Mouse (Mus musculus): ENCODE results near the gene 1190005I06Rik. TPM values are rescaled to one million over a fixed set of nuclear protein-coding genes. Genes with fewer than 3 reads are reported as not detected.

The 1190005I06Rik gene
- polyA plus RNA-seq, 1 experiment from 2014 or later, result 8.3 TPM

DNA sequence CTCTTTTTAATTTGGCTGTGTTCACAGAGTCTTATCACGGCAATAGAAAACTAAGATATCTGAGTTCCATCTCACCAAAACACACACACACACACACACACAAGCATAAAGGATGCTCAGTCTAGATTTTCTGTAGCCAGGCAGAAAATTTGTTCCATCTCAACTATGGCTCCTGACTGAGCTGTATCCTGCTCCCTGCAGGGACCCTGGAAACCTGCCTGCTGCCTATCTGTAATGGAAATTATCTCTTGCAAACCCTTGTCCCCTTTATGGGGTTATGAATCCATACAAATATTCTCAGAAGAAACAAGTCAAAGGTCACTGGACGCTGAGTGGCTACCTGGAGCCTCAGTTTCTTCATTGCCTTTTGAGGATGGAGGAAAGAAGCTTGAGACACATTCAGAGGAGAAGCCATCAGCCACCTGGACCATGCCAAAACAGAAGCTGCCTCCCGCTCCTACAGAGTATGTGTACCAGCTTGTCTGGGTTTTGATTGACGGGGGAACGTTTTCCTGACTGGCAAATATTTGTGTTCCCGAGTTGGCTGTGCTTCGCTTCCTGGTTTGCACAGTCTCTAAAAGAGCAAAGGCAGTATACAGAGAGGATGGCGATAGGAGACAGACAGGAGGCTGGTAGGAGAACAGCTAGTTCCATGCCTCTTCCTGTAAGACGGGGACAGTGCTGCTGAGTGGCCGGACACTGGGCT is 55.7 kb downstream of the 1190005I06Rik start:
- WGBS, result 51% methylated on average over 10 of the region's 10 CpGs
- Histone ChIP-seq H3K27ac (replicated peaks) (no peak overlapping the region; the same call in 1 of the 2 replicates), H3K4me1 (peaks cover 21% of the 10 kb centered on the region), H3K4me2 (replicated peaks) (no peak overlapping the region), H3K9me3 (replicated peaks) (no peaks in the 10 kb centered on the region), H3K4me3 (replicated peaks) (no peak overlapping the region), H3K36me3 (no peaks in the 10 kb centered on the region), H3K9ac (no peak overlapping the region), H3K27me3 (no peaks in the 10 kb centered on the region)
- ATAC-seq (ENCODE audit: insufficient number of reproducible peaks, low FRiP score, low TSS enrichment, low read depth), result no peak

DNA sequence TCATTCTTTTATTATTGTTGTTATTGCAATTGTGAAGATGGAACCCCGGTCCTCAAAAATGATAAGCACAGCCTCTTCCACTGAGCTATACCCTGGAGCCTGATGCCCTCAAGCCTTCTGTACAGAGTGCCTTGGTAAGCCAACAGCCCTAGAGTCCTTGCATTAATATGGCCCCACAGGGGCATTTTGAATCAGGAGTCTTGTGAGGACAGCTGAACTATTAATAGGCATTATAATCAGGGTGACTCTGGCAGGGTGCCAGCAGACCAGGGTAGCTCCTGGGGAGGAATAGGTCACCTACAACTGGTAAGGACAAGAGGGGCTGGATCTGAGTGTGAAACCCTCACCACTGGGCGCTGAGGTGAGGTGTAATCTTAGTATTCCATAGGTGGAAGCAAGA is 57.5 kb downstream of the 1190005I06Rik start:
- Histone ChIP-seq H3K9ac (peak overlapping the region; percentile 44; the same call in 1 of the 2 replicates), H3K4me2 (replicated peaks) (peak overlapping the region; percentile 67), H3K27ac (replicated peaks) (peak overlapping the region; percentile 68), H3K27me3 (no peaks in the 10 kb centered on the region), H3K9me3 (replicated peaks) (no peaks in the 10 kb centered on the region), H3K4me3 (replicated peaks) (peak overlapping the region; percentile 75), H3K36me3 (peaks cover 10% of the 10 kb centered on the region), H3K4me1 (peaks cover 21% of the 10 kb centered on the region)
- no peak for ATAC-seq (ENCODE audit: insufficient number of reproducible peaks, low FRiP score, low TSS enrichment, low read depth)
- 56% methylated on average over 2 of the region's 2 CpGs for WGBS

DNA sequence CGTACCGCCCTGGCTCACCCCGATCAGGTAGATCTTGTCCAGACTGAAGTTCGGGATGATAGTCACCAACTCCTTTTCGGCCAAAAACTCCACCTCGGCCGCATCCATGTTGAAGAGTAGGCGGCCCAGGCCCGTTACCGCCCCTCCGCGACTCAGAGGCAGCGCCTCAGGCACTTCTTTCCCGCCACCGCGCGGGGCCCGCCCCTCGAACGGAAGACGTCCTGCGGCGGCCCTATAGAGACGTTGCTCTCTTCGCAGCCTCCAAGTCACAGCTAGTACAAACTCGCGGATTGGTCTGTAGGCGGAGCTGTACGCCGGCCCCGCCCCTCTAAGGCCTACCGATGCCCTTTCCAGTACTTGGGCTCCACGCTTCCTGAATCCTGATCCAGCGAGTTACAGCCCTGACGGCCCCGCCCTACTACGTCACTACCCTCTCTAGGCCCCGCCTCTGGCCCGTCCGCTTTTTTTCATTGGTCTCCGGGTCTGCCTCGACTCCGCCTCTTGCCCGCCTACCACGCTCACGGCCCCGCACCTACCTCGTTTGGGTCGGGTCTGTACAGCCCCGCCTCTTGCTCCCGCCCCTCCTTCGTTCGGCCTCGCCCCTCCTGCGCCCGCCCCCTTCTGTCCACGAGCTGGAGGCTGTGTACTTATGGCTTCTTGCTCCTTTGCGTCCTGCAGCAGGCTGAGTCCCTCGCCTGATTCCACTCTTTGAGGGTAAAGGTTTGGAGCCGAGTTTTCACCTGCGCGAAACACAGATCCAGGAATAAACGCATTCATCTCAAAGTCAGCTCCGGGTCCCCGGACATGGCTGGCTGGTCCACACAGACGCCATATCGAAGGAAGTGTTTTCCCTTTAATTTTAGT is 58.3 kb downstream of the 1190005I06Rik start, which contains the start of gene Gins2:
Gins2 (minus strand) TSS at position 397 of the 864 bp plus-strand sequence.
- H3K9me3 ChIP-seq (replicated peaks), result no peaks in the 10 kb centered on the region

DNA sequence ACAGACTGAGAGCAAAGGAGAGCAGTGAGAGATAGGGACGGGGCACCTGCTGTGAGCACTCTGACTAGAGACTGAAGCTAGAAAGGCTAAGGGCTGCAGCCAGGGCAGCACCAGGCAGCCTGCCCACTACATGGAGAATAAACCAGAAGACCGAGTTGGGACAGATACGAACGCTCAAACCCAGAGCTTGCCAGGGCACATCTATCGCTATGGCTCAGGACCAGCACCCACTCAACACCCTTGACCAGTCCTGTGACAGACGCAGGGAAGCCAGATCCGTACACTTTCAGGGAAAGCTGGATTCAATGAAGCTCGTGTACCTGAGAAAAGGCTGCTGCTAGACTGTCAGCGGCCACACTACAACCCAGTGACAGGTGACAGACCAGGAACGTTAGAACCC is 61.9 kb downstream of the 1190005I06Rik start:
- Histone ChIP-seq H3K9ac (no peak overlapping the region), H3K27me3 (no peaks in the 10 kb centered on the region), H3K4me3 (replicated peaks) (no peak overlapping the region), H3K9me3 (replicated peaks) (no peaks in the 10 kb centered on the region), H3K4me1 (peaks cover 18% of the 10 kb centered on the region), H3K27ac (replicated peaks) (no peak overlapping the region), H3K4me2 (replicated peaks) (no peak overlapping the region), H3K36me3 (peaks cover 43% of the 10 kb centered on the region)
- no peak for ATAC-seq (ENCODE audit: insufficient number of reproducible peaks, low FRiP score, low TSS enrichment, low read depth)
- WGBS, result 88% methylated on average over 10 of the region's 10 CpGs

More for the DNA sequence above, 58.3 kb downstream of the 1190005I06Rik start, which contains the start of gene Gins2:
- under 1% methylated on average over 67 of the region's 67 CpGs for WGBS
- Histone ChIP-seq H3K4me3 (replicated peaks) (peak within 1 kb of the TSS; percentile 75), H3K9ac (peak within 1 kb of the TSS; percentile 65), H3K27me3 (no peaks in the 10 kb centered on the region), H3K36me3 (peaks cover 17% of the 10 kb centered on the region), H3K4me1 (peaks cover 21% of the 10 kb centered on the region), H3K4me2 (replicated peaks) (peak within 1 kb of the TSS; percentile 90), H3K27ac (replicated peaks) (peak within 1 kb of the TSS; percentile 73)
- ATAC-seq (ENCODE audit: insufficient number of reproducible peaks, low FRiP score, low TSS enrichment, low read depth), result peak; percentile 99

DNA sequence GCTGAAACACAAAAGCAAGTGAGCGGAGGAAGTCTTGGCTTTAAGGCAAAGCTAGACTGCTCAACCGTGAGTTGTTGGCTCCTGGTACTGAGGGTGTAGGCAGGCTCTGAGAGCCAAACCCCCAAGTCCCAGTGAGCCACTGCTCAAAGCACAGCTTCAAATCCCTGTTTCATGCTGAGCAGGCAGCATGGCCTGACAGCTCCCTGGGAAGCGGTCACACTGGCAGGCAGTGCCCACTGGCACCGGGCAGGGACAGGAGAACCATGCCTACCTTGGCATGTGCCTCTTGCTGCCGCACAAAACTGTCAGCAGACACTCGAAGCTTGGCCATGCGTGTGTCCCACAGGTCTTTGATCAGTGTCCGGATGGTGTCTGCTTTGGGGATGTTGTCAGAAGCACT is 65.6 kb downstream of the 1190005I06Rik start:
- Histone ChIP-seq H3K27me3 (no peaks in the 10 kb centered on the region), H3K27ac (replicated peaks) (no peak overlapping the region), H3K4me1 (peaks cover 7% of the 10 kb centered on the region; the same call in 1 of the 2 replicates), H3K36me3 (peaks cover 78% of the 10 kb centered on the region), H3K9me3 (replicated peaks) (no peaks in the 10 kb centered on the region), H3K4me2 (replicated peaks) (no peak overlapping the region), H3K4me3 (replicated peaks) (no peak overlapping the region), H3K9ac (no peak overlapping the region)
- ATAC-seq (ENCODE audit: insufficient number of reproducible peaks, low FRiP score, low TSS enrichment, low read depth), result no peak
- 92% methylated on average over 8 of the region's 8 CpGs for WGBS

DNA sequence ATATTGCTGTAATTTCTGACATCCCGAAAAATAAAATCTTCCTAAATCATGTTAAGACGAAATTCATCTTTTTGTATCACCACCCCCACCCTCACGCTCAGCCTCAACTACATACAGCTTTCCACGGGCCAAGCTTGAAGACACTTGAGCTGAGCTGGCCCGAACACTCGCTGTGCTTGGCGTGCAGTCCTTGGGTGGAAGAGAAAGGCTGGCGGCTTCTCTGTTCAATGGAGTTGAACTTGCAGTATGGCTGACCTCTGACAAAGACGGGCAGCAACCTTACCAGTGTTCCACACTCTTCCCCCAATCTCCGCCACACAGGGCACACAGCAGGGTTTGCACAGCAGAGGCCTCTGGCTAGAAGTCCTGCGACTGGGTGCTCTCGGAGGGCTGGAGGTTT is 66.1 kb downstream of the 1190005I06Rik start:
- Histone ChIP-seq H3K9ac (no peak overlapping the region), H3K36me3 (peaks cover 83% of the 10 kb centered on the region), H3K27me3 (no peaks in the 10 kb centered on the region), H3K4me2 (replicated peaks) (no peak overlapping the region), H3K9me3 (replicated peaks) (no peaks in the 10 kb centered on the region), H3K27ac (replicated peaks) (no peak overlapping the region), H3K4me1 (peaks cover 7% of the 10 kb centered on the region; the same call in 1 of the 2 replicates), H3K4me3 (replicated peaks) (no peak overlapping the region)
- 90% methylated on average over 12 of the region's 12 CpGs for WGBS
- no peak for ATAC-seq (ENCODE audit: insufficient number of reproducible peaks, low FRiP score, low TSS enrichment, low read depth)

DNA sequence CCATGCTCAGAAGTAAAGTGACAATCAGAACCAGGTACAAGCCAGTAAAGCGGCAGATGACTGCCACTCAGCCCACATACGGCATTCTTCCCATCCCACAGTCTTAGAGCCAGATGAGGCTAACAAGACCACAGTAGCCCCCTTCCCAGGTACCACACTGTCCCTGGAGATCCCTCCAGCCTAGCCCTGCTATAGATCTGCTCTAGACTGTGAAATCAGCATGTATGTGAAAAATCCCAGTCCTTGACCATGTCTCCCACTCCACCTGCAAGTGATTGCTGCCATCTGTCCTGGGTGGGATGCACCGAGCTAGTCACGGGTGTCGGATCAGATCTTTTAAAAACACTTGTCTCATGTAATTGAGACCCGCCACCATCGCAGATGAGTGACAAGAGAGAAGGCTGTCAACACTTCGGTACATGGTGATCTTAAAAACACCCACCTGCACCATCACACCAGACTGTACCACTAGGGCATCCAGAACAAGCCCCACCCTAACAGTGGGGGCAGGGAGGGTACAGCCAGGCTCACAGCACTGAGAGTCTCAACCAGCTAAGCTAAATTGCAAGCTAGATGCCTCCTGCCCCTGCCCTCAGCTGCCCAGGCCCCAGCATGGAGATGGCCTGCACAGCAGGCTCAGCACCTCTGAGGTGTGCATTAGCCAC is 67.0 kb downstream of the 1190005I06Rik start:
- no peaks in the 10 kb centered on the region for H3K9me3 ChIP-seq (replicated peaks)

DNA sequence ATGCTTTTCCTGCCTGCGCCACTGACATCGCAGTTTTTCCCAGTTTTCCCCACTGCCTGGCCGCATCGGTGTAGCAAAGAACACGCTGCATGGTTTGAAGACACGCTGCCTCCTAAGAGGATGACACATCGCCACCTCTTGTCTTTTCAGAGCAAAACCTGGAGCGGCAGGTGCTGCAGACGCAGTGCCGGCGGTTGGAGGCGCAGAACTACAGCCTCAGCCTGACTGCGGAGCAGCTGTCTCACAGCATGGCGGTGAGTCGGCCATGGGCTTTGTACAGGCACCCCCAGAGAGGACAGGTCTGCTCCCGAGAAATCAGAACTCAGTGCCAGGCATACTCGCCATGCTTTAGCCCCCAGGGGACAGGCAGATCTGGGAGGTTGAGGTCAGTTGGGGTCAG is 69.6 kb downstream of the 1190005I06Rik start:
- WGBS, result 87% methylated on average over 17 of the region's 17 CpGs
- Histone ChIP-seq H3K27ac (replicated peaks) (no peak overlapping the region), H3K9me3 (replicated peaks) (no peaks in the 10 kb centered on the region), H3K4me1 (peaks cover 12% of the 10 kb centered on the region), H3K36me3 (peaks cover 96% of the 10 kb centered on the region), H3K27me3 (no peaks in the 10 kb centered on the region), H3K9ac (no peak overlapping the region), H3K4me2 (replicated peaks) (no peak overlapping the region), H3K4me3 (replicated peaks) (no peak overlapping the region)
- no peak for ATAC-seq (ENCODE audit: insufficient number of reproducible peaks, low FRiP score, low TSS enrichment, low read depth)

More for the DNA sequence above, 67.0 kb downstream of the 1190005I06Rik start:
- H3K4me3 ChIP-seq (replicated peaks), result no peak overlapping the region
- H3K27me3 ChIP-seq, result no peaks in the 10 kb centered on the region
- no peak overlapping the region for H3K27ac ChIP-seq (replicated peaks)
- peaks cover 7% of the 10 kb centered on the region for H3K4me1 ChIP-seq
- H3K9ac ChIP-seq, result no peak overlapping the region
- 60% methylated on average over 8 of the region's 8 CpGs for WGBS
- no peak overlapping the region for H3K4me2 ChIP-seq (replicated peaks)
- ATAC-seq (ENCODE audit: insufficient number of reproducible peaks, low FRiP score, low TSS enrichment, low read depth), result no peak
- H3K36me3 ChIP-seq, result peaks cover 86% of the 10 kb centered on the region

DNA sequence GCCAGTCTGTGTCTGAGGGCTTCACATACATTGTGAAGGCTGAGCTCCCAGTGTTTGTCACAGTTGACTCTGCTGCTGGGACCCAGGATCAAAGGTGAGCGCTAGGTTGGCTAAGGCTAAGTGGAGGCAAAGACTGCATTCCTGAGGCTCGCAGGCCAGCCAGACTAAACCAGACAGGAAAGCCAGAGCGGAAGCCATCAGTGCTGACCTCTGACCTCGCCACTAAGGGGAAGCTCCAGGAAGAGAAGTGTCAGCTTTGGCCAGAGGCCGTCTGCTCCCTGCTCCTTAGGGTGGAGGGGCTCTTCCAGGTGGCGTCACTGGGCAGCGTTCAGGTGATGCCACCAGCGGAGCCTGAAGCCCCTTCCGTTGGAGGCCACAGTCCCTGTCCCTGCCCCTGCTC is 71.6 kb downstream of the 1190005I06Rik start:
- no peak overlapping the region for H3K27ac ChIP-seq (replicated peaks)
- H3K4me2 ChIP-seq (replicated peaks), result no peak overlapping the region
- H3K4me3 ChIP-seq (replicated peaks), result no peak overlapping the region
- H3K27me3 ChIP-seq, result no peaks in the 10 kb centered on the region
- H3K9me3 ChIP-seq (replicated peaks), result no peaks in the 10 kb centered on the region
- peaks cover 97% of the 10 kb centered on the region for H3K36me3 ChIP-seq
- H3K9ac ChIP-seq, result no peak overlapping the region
- WGBS, result 57% methylated on average over 9 of the region's 9 CpGs
- no peak for ATAC-seq (ENCODE audit: insufficient number of reproducible peaks, low FRiP score, low TSS enrichment, low read depth)
- peaks cover 12% of the 10 kb centered on the region for H3K4me1 ChIP-seq

DNA sequence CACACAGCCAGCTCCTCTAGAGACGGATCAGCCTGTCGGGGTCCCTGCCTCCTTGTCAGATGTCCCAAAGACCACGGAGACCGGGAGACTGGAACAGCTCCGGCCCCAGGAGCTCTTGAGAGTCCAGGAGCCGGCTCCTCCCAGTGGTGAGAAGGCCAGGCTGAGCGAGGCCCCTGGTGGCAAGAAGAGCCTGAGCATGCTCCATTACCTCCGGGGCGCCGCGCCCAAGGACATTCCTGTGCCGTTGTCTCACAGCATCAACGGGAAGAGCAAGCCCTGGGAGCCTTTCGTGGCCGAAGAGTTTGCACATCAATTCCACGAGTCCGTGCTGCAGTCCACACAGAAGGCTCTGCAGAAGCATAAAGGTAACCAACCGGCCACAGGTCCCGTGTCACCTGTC is 72.5 kb downstream of the 1190005I06Rik start:
- H3K36me3 ChIP-seq, result peaks cover 95% of the 10 kb centered on the region
- 68% methylated on average over 19 of the region's 19 CpGs for WGBS
- no peak overlapping the region for H3K27ac ChIP-seq (replicated peaks)
- no peak overlapping the region for H3K4me2 ChIP-seq (replicated peaks)
- no peak overlapping the region for H3K9ac ChIP-seq
- H3K4me3 ChIP-seq (replicated peaks), result no peak overlapping the region
- ATAC-seq (ENCODE audit: insufficient number of reproducible peaks, low FRiP score, low TSS enrichment, low read depth), result no peak
- peaks cover 13% of the 10 kb centered on the region for H3K4me1 ChIP-seq
- H3K27me3 ChIP-seq, result no peaks in the 10 kb centered on the region
- no peaks in the 10 kb centered on the region for H3K9me3 ChIP-seq (replicated peaks)

DNA sequence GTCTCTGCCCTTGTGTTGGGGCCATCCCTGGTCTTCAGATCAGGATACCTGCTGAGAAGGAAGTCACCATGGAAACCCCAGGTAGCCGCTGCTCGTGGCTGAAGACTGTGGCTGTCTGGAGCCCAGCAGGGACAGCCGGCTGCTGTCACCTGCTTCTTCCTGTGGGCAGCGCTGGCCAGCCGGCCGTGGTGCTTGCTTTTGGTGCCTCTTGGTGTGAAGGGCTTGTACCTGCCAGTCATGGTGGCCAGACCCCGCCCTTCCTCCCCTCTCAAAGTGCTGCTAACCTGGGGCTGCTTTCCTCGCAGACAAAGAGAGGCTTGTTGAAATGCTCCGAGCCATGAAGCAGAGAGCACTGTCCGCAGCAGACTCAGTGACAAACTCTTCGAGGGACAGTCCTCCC is 73.6 kb downstream of the 1190005I06Rik start:
- Histone ChIP-seq H3K36me3 (peaks cover 98% of the 10 kb centered on the region), H3K4me2 (replicated peaks) (no peak overlapping the region), H3K4me3 (replicated peaks) (no peak overlapping the region), H3K9ac (no peak overlapping the region), H3K27ac (replicated peaks) (no peak overlapping the region), H3K27me3 (no peaks in the 10 kb centered on the region), H3K4me1 (peaks cover 10% of the 10 kb centered on the region), H3K9me3 (replicated peaks) (no peaks in the 10 kb centered on the region)
- WGBS, result 65% methylated on average over 11 of the region's 11 CpGs
- ATAC-seq (ENCODE audit: insufficient number of reproducible peaks, low FRiP score, low TSS enrichment, low read depth), result no peak
